Mouse (Mus musculus): ENCODE measurements at regions not wholly inside any gene's neighbourhood (a gene's known extent, or its start where the extent isn't known, plus 50 kb on each side); places are given as distances from the start of the nearest gene placed in this dataset.

DNA sequence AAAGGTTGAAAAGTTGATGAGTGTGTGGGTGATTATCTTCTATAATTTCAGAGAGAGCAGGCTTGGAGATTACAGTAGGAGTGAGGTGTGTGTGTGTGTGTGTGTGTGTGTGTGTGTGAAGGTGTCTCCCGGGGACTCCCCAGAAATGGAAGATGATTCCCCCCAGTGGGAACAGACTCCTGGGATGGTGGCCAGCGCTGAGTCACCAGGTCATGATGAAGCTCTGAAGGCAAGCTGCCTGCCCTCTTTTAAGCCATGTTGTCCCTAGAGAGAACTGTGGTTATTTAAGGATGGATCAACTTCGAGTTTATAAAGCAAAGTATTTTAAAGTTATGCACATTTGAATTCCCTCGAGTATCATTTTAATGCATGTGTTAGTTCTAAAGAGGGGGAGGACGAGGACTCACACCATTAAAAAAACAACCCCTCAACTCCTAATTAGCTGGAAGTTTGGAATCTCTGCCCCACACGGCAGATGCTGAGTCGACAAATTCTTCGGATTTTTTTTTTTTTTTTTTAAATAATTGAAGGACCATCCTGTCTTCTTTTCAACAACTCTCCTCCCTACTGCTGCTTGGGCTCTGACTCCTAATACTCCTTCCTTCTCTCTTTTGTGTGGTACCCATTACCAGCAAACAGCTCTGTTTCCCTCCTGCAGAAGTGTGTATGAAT lies 186.6 kb downstream of the Ly86 start:
- no peak for DNase-seq

DNA sequence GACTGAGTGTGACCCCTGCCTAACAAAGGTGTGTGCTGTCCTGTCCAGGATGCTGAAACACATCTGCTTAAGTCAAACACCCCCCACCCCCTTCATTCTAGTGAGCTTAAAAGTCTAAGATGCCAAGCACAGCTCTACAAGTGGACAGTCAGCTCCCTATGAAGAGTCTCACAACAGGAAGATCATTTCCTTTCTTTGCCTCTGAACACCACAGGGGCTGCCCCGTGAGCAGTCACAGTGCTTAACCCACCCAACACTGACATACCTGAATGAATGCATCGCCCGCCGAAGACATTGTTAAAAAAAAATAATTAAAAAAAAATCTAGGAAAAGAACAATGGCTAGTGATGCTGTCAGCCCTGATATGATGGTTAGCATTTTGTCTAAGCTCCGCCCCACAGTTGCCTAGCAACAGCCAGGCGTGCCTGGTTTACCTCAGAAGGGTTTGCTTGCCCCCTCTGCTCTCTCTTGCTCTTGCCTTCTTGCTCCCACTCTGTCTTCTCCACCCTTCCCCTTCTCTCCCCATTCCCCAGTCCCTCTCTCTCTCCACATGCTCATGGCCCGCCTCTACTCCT lies 187.7 kb downstream of the Ly86 start:
- no peak for DNase-seq

DNA sequence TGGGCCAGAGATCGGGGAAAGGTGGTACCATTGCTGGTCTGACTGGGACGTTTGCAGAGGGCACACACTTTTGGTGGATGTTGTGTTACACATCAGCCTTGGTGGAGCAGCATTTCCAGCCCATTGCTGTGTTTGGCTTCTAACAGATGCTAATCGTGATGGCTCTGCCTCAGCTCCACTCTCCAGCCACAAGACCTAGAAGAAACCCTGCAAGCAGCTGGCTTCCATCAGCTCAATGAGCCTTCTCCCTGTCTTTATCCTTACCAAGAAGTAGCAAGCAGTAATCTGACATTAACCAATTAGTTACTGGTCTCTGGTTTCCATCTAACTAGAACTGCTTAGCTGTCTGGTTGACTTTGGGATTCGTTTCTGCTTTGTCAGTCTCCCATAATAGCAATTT lies 188.8 kb downstream of the Ly86 start:
- DNase-seq, result no peak

- DNase-seq, result no peak
Measured at GRCm38 (mm10) chr13:37537330-37537729, 192.3 kb downstream of the Ly86 start.

- no peak for DNase-seq
Measured at GRCm38 (mm10) chr13:37537793-37538192, 192.8 kb downstream of the Ly86 start.

GRCm38 (mm10) chr13:37540980-37541531 lies 196.0 kb downstream of the Ly86 start:
- no peak for DNase-seq

GRCm38 (mm10) chr13:37541674-37542073 lies 196.7 kb downstream of the Ly86 start:
- peak; percentile 8 for DNase-seq

- no peak for DNase-seq
Measured at GRCm38 (mm10) chr13:37542744-37543196, 197.8 kb downstream of the Ly86 start.

GRCm38 (mm10) chr13:37543788-37544187 lies 198.8 kb downstream of the Ly86 start:
- DNase-seq, result no peak

DNA sequence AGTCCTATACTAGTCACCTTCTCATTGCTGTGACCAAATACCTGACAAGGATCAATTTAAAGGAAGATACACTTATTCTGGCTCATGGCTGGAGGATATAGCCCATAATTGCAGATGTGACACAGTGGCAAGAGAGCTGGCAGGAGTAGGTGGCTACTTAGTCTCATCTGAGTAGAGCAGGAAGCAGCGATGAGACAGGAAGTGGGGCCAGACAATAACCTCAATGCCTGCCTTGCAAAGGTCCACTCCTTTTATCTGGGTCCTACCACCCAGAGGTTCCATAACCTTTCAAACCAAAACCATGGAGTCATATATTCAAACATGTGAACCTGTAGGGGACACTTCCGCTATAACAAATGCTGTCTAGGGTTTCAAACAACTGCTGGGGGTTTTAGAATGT lies 199.7 kb downstream of the Ly86 start:
- no peak for DNase-seq

GRCm38 (mm10) chr13:37546556-37546955 lies 201.5 kb downstream of the Ly86 start:
- DNase-seq, result no peak

GRCm38 (mm10) chr13:37550584-37550983 lies 205.6 kb downstream of the Ly86 start:
- no peak for DNase-seq

DNA sequence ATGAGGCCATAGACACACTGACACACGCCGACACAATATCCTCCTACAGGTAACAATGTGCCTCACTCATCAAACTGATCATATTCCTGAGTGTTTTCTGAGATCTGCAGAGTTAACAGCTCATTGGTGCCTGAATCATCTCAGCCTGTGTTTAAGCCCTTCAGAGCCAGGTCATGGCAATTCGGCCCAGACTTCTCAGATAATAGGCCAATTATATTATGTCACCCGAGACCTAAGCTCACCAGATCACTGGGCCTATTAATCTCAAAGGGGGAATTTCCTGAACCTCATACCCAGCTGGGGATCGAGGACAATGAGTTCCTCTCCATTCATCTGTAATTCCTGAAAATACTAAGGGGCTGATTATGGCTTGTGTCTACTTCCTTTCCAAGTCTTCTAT lies 208.4 kb downstream of the Ly86 start:
- DNase-seq, result no peak

GRCm38 (mm10) chr13:37557183-37557582 lies 212.2 kb downstream of the Ly86 start:
- DNase-seq, result no peak

GRCm38 (mm10) chr13:37557766-37558165 lies 212.8 kb downstream of the Ly86 start:
- no peak for DNase-seq

DNA sequence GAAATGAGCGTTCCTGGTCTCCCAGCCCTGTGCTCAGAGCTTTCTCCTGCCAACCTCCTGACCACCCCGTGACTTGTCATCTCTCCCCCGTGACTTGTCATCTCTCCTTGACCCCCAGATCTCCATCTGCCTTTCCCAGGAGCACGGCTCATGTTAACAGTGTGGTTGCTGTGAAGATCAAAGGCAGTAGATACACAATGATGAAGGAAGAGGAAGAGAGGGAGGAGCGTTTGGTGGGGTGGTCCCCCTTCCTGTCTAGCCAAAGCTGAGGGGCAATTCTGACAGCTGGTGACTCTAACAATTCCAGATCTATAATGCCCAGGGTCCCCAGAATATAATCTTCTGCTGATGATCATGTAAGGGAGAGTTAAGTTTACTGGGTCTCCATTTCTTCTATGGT lies 214.0 kb downstream of the Ly86 start:
- no peak for DNase-seq

DNA sequence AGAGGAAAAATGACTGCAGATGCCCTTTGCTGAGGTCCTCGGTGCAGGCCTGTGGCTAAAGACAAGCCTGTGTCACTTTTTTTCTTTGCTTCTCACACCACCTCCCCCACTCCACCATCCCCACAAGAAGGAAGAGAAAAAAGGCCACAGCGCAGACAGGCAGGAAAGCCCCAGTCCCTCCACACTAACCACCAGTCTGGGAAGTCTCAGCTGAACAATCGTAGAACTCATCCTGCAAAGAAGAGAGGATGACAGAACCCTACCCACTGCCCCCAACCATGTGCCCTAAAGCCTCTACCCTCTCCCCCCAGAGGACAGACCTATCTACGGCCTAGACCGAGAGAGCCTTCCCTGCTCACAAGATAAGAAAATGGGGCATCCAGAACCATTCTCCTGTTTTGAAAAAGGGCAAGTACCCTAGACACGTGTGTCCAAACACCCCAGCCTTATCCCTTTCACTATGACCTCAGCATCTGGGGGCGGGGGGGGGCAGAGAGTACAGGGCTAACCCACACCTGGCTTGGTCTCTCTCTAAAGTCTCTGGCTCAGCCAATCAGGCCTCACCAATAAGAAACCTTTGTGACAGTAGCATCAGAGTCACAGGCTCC lies 214.8 kb downstream of the Ly86 start:
- DNase-seq, result no peak

DNA sequence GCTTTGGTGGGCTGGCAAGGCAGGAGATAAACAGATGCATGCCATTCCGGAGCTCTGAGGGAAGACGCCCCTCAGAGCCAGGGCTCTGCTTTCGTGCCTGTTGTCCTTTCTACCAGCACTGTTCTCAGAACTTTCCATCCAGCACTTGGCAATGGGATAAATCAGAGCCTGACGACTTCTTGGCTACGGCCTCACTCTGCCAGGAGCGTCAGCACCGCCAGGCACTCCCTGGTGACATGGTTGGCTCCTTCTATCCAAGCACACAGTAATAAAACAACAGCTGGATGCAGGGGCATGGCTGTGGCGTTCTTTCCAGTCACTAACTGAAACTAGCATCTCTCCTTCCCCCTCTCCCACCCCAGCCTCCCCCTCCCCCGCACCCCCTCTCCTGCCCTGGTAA lies 215.4 kb downstream of the Ly86 start:
- DNase-seq, result no peak

DNA sequence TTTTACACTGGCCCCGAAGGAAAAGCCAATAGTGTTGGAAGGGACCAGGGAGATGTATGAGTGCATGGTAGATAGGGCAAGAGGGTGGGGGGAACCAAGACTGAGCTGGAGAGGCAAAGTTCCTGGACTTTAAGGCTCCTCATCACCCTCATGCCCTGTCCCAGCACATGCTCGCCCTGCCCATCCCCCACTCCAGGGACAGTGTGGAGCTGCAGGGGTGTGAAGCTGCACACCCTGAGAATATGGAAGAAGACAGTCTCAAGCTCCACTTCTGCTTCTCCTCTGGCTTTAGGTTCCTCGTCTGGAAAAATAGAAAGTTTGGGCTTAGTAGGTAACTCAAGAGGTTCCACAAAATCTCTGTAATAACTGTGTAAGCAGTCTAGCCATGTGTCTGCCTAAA lies 215.8 kb downstream of the Ly86 start:
- no peak for DNase-seq

GRCm38 (mm10) chr13:37561437-37561836 lies 216.4 kb downstream of the Ly86 start:
- no peak for DNase-seq

- no peak for DNase-seq
Measured at GRCm38 (mm10) chr13:37562141-37562540, 216.1 kb upstream of the Rreb1 start.

DNA sequence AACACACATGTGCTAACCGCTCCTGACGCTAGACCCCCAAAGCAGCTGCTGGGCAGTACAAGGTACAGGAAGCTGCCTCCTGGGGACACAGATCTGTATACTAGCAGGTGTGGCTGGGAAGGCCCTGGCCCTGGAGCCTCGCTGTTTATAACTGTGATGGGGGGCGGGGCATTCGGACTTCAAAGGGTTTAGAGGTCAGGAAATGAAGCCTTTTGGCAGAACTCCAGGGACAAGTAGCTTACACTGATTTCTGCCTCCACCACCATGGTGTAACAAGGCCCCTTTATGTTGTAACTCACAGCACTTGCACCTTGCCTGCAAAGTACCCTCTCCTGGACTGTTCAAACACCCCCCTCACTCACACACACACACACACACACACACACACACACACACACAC lies 215.5 kb upstream of the Rreb1 start:
- no peak for DNase-seq

DNA sequence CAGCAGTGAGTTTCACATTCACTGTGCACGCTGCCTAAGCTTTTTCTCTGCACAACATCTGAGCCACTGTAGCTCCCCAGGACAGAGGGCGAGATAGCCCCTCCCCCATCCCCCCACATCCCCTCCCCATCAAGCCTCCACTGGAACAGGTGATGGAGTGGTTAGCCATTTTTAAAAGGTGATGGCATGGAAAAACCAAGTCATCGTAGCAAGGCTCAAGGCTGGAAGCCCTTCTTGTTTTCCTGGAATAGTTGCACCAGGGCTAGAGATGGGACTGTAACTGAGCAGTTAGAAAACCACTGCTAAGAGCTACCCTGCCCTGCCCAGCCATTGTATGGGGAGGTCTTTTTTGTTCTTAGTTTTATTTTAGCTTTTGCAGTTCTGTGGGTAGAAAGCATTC lies 209.1 kb upstream of the Rreb1 start:
- DNase-seq, result no peak

DNA sequence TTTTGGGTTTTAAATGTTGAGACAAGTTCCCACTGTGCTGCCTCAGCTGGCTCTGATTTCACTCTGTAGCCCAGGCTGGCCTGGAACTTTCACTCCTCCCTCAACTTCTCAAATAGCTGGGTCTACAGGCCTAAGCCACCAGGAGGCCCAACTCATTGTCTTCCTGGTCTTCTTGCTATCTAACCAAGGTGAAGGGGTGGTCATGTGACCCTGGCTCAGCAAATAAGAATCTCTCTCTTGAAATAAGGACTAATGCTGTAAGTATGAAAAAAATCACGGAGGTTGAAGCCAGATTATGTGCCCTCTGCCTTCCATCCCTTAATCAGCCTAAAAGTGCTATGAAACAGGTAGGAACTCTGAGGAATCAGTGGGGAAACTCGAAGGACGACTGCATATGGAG lies 208.7 kb upstream of the Rreb1 start:
- no peak for DNase-seq
